Mouse (Mus musculus) gastrocnemius, adult 2 months (tissue): Measurements from ENCODE around the gene Rasl11b. TPM values are rescaled to one million over a fixed set of nuclear protein-coding genes. Genes with fewer than 3 reads are reported as not detected.

ENCODE experiments used
- DNase-seq: peaks from one replicate; pipeline ENCODE4 v3.0.0; 2022
- H3K27ac ChIP-seq: fragments of 200-600 bp; 2 replicates; pipeline ENCODE4 v1.8.1; 2022; ENCODE audit warnings: mild to moderate bottlenecking
- H3K4me3 ChIP-seq: fragments of 200-600 bp; 2 replicates; pipeline ENCODE4 v1.8.1; 2022; ENCODE audit warnings: mild to moderate bottlenecking, moderate library complexity
- CTCF ChIP-seq: fragments of 200-600 bp; IDR thresholded peaks from 2 replicates; pipeline ENCODE4 v1.8.1; 2022; ENCODE audit warnings: antibody characterized with exemption, mild to moderate bottlenecking, moderate library complexity
- intact Hi-C: fragments of 180-260 bp; cut with DNase I; formaldehyde crosslinking; loops from one replicate; pipeline ENCODE4 v1.15.1; 2025
- total RNA-seq, 2 experiments: library from RNA; stranded (reverse); gene quantifications; 2 replicates each; pipeline ENCODE4 v1.2.3; 2021

Rasl11b gene
- total RNA-seq, 2 experiments from 2014 or later = 2.0 to 5.4 TPM

DNA sequence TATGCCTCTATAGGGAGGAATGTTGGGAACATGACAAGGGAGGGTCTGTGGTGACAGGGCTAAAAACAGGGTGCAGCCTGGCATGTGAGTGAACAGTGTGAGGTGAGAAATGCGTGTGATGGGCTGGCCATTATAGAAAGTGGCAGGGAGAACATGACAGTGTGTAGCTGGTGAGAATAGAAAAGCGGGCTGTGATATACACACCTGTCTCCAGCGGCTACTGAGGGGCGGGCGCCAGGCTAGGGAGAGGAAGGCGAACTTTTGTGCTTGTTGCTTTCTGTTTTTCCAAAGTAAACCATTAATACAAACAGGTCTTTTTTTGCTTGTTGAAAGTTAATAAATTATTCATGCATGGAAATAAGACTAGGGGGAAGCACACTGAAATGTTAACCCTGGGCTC lies 32.3 kb downstream of the Rasl11b start:
- no peak for DNase-seq
- no peak for TF ChIP-seq CTCF
- intact Hi-C loops = no loop called here

DNA sequence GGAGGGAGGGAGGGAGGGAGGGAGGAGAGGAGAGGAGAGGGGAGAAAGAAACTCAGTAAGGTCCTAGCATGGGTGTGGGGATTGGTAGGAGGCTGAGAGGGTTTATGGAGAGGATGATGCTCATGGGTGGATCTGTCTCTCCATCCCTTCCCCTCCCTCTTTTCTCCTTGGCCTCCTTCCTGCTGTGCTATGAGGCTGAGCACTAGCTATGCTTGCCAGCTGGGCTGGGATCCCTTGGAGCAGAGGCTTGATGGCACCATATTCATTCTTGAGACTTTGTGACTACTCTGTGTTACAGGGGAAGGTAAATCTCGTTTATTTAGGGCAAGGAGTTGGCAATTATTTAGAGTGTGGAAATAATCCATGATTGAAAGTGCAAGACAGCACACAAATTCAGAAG lies 33.9 kb downstream of the Rasl11b start:
- no peak overlapping the region for H3K27ac ChIP-seq
- DNase-seq = no peak
- TF ChIP-seq CTCF = no peak
- intact Hi-C loops = no loop called here
- no peak overlapping the region for H3K4me3 ChIP-seq

More for the DNA sequence above, 32.3 kb downstream of the Rasl11b start:
- H3K27ac ChIP-seq = no peak overlapping the region
- H3K4me3 ChIP-seq = no peak overlapping the region

DNA sequence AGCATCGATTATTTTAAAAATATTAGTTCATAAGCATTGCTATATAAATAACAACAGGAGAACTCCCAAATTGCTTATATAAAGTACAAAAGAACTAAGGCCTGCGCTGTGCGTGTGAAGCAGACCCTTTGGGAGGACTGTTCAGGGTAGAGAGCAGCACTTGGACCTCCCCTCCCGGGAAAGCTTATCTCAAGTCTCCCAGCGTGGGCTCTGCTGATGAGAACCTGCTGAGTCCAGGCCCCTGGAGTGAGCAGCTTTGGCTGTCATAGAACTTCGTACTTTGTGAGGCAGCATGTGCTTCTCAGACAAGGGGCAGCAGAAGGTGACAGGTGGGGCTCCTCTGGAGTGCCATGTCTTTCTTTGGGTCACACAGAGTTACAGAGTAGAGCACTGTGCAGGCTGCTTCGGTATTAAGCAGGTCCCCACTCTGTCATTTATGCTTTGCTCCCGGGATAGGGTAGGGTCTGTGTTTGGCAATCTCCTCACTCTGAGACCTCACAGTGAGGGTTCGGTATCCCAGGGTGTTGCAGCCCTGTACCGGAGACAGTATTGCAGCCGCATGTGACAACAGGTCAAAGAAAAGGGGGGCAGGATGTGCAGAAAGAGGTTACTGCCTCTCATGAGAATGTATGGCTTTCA lies 34.8 kb downstream of the Rasl11b start:
- Histone ChIP-seq H3K4me3 (no peak overlapping the region), H3K27ac (no peak overlapping the region)
- TF ChIP-seq CTCF = no peak
- DNase-seq = no peak
- intact Hi-C loops = no loop called here

DNA sequence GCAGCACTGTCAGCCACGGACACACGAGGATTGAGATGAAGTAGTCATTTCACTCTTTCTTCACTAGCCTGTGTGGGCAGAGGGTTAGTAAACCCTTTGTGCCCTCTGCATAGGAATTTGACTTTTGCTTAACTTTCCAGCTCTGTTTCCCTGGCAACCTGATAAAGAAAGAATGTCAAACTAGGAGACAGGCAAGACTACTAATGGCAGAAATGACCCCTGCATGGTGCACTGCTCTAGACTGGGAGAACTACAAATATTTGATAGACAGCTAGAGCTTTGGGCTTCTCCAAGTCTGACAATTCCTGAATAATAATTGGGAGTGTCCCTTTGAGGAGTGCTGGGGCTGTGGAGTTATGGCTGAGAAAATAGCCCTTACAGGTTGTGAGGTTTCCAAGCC lies 35.4 kb downstream of the Rasl11b start:
- no peak for DNase-seq
- no peak for TF ChIP-seq CTCF
- intact Hi-C loops = no loop called here
- Histone ChIP-seq H3K4me3 (no peak overlapping the region), H3K27ac (no peak overlapping the region)

DNA sequence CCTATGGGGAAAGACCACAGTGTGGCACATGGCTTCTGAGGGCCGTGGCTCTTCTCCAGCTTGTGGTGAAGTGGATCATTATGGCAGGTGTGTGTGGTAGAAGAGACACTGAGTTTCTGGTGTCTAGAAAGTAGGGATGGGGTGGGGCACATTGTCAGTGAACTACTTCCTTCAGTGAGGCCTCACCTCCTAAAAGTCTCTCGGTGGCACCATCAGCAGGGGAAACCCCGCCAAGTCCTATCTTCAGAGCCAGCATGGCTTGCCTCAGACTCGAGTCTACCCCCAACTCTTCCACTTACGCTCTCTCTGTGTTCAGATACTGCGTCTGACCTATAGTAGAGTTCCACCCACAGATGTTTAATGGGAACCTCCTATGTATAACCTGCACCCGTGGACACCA lies 38.7 kb downstream of the Rasl11b start:
- intact Hi-C loops = no loop called here
- Histone ChIP-seq H3K4me3 (no peak overlapping the region), H3K27ac (no peak overlapping the region)
- DNase-seq = no peak
- no peak for TF ChIP-seq CTCF

DNA sequence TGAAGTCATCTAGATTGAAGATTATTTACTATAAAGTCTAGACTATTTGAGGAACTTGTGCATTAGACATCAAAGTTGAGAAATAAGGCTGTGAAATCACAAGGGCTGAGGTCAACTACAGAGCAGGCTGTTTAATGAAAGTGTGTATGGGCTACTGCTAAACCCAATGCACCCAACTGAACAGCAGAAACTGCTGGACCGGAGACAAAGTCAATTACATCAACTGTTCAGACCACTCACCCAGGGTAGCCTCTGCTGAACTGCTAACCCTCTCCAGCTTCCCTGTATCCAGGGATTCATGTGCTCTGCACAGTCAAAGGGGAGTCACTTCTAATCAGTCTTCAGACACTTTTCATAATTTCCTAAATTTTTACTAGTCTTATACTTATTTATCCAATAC lies 44.3 kb downstream of the Rasl11b start:
- no peak for DNase-seq
- TF ChIP-seq CTCF = no peak
- intact Hi-C loops = no loop called here
- Histone ChIP-seq H3K27ac (no peak overlapping the region), H3K4me3 (no peak overlapping the region)

DNA sequence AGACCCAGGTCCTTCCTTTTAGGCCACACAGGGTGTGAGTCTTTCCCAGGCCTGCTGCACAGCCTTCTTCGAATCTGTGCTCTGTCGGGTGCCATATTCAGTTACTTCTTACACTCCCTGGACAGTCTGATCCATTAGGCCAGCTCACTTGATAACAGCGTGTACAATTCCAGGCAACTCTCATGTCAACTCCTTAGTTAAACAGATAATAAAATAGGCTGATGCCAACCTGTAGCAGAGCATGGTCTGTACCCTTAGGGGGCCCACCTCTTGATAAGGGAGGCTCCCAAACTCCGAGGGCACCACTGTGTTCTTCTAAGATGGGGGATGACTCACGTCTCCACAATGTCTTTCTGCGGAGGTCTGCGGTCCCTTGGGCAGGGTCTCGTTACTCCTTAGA lies 45.2 kb downstream of the Rasl11b start:
- no peak for TF ChIP-seq CTCF
- intact Hi-C loops = no loop called here

DNA sequence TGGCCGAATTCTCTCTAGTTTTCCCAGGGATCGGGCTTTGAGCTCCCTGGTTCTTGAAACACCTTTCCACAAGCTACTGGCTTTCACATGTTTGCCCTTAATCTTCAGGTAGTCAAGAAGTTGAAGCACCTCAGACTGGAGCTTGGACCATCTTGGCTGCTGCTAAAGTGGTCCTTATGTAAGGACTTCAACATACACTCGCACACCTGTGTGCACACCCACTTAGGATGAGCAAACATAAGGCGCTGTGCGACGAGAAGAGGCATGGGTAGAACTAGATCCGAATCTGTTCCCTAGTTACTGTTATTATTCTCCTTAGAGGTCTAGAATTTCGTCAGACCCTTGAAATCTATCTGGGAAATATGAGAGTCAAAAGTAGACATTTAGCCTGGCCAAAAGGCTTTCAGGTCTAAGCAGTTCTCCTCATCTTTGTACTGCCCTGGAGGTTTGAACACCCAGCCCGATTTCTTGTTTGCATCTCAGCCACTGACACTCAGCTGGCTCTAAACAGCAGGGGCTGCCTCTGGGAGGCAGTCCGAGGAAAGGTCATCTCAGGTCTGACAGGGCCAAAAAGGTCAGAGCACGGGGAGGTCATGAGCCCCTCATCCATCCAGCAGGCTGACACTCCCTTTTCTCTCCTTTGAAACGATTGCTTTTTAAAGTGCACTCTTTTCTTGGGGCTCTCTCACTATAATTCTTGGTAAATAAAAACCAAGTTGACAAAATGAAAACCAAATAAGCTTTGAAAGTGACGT lies 46.0 kb downstream of the Rasl11b start:
- H3K27ac ChIP-seq = no peak overlapping the region
- DNase-seq = no peak
- H3K4me3 ChIP-seq = no peak overlapping the region
- intact Hi-C loops = no loop called here
- TF ChIP-seq CTCF = no peak

More for the DNA sequence above, 45.2 kb downstream of the Rasl11b start:
- H3K27ac ChIP-seq = no peak overlapping the region
- no peak for DNase-seq
- no peak overlapping the region for H3K4me3 ChIP-seq

DNA sequence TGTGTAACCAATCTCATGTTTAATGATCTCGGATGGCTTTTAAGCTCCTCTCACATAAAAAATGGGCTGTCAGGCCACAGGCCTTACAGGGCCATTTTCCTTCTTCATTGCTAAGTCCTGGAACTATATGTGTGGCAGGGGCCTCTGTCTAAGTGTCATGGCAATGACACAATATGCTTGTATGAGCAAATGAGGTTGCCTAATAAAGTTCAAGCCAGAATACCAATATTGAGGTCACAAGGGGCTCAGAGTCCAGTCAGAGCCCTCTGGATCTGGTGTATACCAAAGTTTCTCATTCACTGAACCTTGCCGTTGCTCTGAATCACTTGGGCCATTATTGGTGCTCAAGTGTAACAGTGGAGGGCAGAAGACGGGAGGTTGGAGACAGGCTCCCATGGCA lies 47.6 kb downstream of the Rasl11b start:
- H3K4me3 ChIP-seq = no peak overlapping the region
- no peak overlapping the region for H3K27ac ChIP-seq
- intact Hi-C loops = no loop called here
- TF ChIP-seq CTCF = no peak
- DNase-seq = no peak

DNA sequence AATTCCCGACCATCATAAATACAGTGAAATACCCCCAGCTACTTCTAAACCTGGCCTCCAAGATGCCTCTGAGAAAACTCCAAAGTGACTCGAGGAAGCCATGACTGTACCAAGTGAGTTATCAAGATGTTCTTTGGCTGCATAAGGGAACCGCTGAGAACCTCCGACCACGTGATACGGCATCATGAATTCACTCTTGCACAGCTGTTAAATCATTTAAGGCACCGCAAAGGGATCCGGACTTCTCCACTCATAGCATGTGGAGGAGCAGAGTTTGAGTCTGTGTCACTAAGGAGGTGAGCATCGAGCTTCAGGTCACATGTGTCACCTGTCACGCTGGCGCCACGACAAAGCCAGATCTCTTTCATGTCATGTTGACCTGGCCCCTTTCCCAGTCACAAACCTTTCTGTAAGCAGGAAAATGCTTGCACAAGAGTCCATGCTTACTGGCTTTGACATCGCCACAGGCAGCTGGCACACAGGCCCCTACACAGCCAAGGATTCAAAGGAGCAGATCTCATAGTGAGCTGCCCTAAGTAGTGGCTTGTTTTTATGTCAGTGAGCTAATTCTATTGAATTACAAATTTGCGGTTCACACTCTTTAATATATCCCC lies 49.4 kb downstream of the Rasl11b start:
- H3K4me3 ChIP-seq = no peak overlapping the region
- H3K27ac ChIP-seq = peak overlapping the region; percentile 76
- DNase-seq = peak; percentile 51
- no peak for TF ChIP-seq CTCF
- intact Hi-C loops = loop anchor here (5.0 kb wide), 1 partner anchor 42 kb away; no protein-coding TSS in a partner anchor

DNA sequence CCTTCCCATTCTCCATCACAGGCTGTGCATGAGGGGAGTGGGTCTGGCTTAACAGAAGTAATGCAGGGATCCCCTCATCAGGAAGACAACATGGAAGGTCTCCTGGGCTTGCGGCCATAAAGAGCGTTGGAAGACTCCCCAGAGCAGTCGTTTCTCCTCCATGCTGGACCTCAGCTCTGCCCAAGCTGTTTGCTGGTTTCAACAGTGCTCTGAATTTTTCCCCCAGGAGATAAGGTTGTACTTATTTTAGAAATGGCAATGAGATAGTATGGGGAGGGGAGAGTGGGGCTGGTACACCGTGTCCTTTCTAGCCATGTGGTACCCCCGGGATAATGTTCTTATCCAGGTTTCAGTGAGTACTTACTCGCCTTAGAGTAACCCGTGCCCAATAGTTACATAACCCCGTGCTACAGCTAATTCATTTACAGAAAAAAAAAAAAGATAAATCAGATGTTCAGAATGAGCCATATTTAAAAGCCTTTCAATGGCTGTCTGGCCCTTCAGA lies 50.6 kb downstream of the Rasl11b start:
- Histone ChIP-seq H3K4me3 (no peak overlapping the region), H3K27ac (peak overlapping the region; percentile 76)
- no peak for TF ChIP-seq CTCF
- no peak for DNase-seq
- intact Hi-C loops = loop anchor here (5.0 kb wide), 1 partner anchor 43 kb away; no protein-coding TSS in a partner anchor

DNA sequence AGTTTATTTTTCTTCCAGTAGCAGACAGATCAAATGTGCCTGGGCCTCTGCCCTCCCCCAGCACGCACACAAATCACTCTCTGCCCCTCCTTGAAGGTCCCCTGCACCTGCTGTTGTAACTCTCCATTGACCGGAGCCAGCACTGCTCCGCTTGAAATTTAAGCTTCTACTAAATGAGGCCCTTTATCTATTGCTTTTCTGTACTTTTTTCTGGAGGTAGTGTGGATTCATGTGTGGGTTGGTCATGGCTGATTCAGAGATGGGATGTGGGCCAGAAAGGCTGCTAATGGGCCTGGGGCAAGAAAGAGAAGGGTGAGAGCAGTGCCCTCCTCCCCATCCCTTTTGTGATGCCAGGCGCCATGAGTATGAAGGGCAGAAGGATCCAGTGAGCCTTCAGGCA lies 51.4 kb downstream of the Rasl11b start:
- no peak for DNase-seq
- intact Hi-C loops = loop anchor here (5.0 kb wide), 1 partner anchor 44 kb away; no protein-coding TSS in a partner anchor

DNA sequence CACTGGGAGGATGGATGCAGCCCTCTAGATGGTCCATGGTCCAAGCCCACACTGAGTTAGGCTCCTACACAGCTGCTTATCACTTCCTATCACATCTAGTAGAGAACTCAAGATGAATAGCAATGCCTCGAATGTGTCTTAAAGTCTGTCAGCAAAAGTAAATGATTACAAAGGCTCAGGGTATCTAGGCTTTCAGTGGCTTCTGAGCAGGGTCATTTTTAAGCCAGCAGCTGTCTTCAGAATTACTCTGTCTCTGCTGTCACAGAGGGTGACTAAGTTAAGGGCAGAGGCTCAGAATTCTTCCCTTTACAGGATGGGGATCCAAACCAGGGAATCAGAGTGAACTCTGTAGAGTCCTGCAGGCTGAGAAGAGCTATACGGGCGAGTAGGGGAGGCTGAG lies 51.9 kb downstream of the Rasl11b start:
- no peak for TF ChIP-seq CTCF
- intact Hi-C loops = loop anchor here (5.0 kb wide), 1 partner anchor 45 kb away; no protein-coding TSS in a partner anchor
- no peak for DNase-seq
- H3K4me3 ChIP-seq = no peak overlapping the region
- peak overlapping the region; percentile 76 for H3K27ac ChIP-seq

More for the DNA sequence above, 51.4 kb downstream of the Rasl11b start:
- no peak for TF ChIP-seq CTCF
- Histone ChIP-seq H3K27ac (peak overlapping the region; percentile 76), H3K4me3 (no peak overlapping the region)

Other genes with a start within 250 kb of the Rasl11b start
- gene Usp46, start 126.9 kb upstream of the Rasl11b start, total RNA-seq = 10 to 100 TPM; 12.2 to 19.1 TPM